Mouse (Mus musculus) forebrain, embryonic 14.5 days (tissue): ENCODE results near the gene Pcif1. TPM values are rescaled to one million over a fixed set of nuclear protein-coding genes. Genes with fewer than 3 reads are reported as not detected.

Source experiments
- ATAC-seq: fragments of 200-750 bp; cut with Nextera tagmentation; 2 replicates; pipeline ENCODE4 v1.8.0; 2017; ENCODE audit warnings: mild to moderate bottlenecking, moderate library complexity
- DNase-seq: peaks from one replicate; pipeline ENCODE4 v3.0.0-alpha.2; 2015; ENCODE audit warnings: low spot score
- H3K27ac ChIP-seq: fragments of 300-500 bp; sonication (generic); 2 replicates; pipeline ENCODE4 v1.5.1; 2014; ENCODE audit warnings: low read depth, mild to moderate bottlenecking, control low read depth, low read length, moderate library complexity
- H3K27me3 ChIP-seq: fragments of 300-500 bp; sonication (generic); replicated peaks from 2 replicates; pipeline ENCODE4 v1.6.1; 2014; ENCODE audit warnings: low read length, control low read depth, mixed read lengths; ENCODE audit not compliant: control insufficient read depth, insufficient read depth
- H3K36me3 ChIP-seq: fragments of 300-500 bp; sonication (generic); 2 replicates; pipeline ENCODE4 v1.6.1; 2014; ENCODE audit warnings: low read length, control low read depth; ENCODE audit not compliant: control insufficient read depth, insufficient read depth
- H3K4me1 ChIP-seq: fragments of 300-500 bp; sonication (generic); 2 replicates; pipeline ENCODE4 v1.6.1; 2014; ENCODE audit warnings: antibody characterized with exemption, low read length, control low read depth; ENCODE audit not compliant: control insufficient read depth, insufficient read depth
- H3K4me2 ChIP-seq: fragments of 300-500 bp; sonication (generic); 2 replicates; pipeline ENCODE4 v1.6.1; 2014; ENCODE audit warnings: mild to moderate bottlenecking, control low read depth, low read length
- H3K4me3 ChIP-seq: fragments of 300-500 bp; sonication (generic); 2 replicates; pipeline ENCODE4 v1.5.1; 2014; ENCODE audit warnings: low read depth, low read length, control low read depth
- H3K9ac ChIP-seq: fragments of 300-500 bp; sonication (generic); 2 replicates; pipeline ENCODE4 v1.6.1; 2014; ENCODE audit warnings: mild to moderate bottlenecking, low read length, control low read depth, moderate library complexity
- H3K9me3 ChIP-seq: fragments of 300-500 bp; sonication (generic); replicated peaks from 2 replicates; pipeline ENCODE4 v1.6.1; 2016; ENCODE audit warnings: low read length, control low read depth, mixed read lengths; ENCODE audit not compliant: control insufficient read depth
- WGBS: fragments of 180-500 bp; shearing (Covaris S2); extraction: QIAGEN DNeasy Blood & Tissue Kit; methylation state at CpG from one replicate; pipeline ENCODE4 v1.1.7; 2014; 5-methylcytosine and 5-hydroxymethylcytosine counted together
- polyA plus RNA-seq: library from polyadenylated mRNA; unstranded; fragments of >200 nt; fragmentation: Nextera tagmentation; extraction: Ambion mirVana; gene quantifications from 2 replicates; pipeline ENCODE4 v1.2.1, GENCODE M21; 2014

Pcif1 gene
- 83.9 and 85.1 TPM in 2 replicates for polyA plus RNA-seq

DNA sequence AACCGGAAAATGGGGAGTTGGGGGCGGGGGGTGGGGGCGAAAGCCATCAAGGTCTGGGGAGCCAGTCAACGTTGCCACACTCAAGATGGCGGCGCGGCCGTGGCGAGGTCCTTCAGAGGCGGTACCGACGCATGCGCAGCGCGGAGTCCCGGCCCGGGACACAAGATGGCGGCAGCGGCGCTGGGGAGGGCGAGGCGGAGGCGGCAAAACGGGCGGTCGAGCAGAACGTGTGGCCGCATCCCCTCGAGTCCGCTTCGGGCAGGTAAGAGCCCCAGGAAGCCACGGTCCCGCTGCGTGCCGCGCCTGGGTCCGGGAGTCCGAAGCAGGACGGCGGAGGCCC lies at the start of gene Pcif1:
Gene Pcif1 (plus strand): TSS at position 77 of the 340 bp plus-strand sequence.
- WGBS = under 1% methylated on average over 28 of the region's 40 CpGs
- DNase-seq (peak; percentile 94), ATAC-seq (peak; percentile 90)
- Histone ChIP-seq H3K27me3 (no peaks in the 10 kb centered on the region), H3K9ac (peak within 1 kb of the TSS; percentile 100), H3K9me3 (no peaks in the 10 kb centered on the region), H3K4me3 (peak within 1 kb of the TSS; percentile 97), H3K27ac (peak within 1 kb of the TSS; percentile 100), H3K4me2 (peak within 1 kb of the TSS; percentile 95), H3K4me1 (peaks cover 12% of the 10 kb centered on the region), H3K36me3 (peaks cover 15% of the 10 kb centered on the region)

DNA sequence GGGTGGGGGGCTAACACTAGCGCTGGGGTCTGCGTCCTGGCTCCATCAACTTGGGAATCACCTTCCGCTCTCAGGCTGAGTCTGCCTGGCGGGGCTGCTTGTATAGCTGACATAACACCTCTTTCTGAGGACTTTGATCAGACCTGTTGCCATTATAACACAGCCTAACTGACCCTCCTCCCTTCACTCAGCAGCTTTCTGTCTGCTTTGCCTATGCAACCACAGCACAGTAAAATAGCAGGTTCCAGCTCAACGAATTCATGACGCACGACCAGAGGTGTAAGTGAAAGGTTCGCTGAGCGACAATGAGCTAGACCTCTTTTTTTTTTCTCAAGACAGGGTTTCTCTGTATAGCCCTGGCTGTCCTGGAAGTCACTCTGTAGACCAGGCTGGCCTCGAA lies 48.1 kb upstream of the Pcif1 start:
- Histone ChIP-seq H3K4me2 (no peak overlapping the region), H3K4me1 (peaks cover 11% of the 10 kb centered on the region), H3K27me3 (no peaks in the 10 kb centered on the region), H3K9me3 (no peaks in the 10 kb centered on the region), H3K36me3 (peaks cover 27% of the 10 kb centered on the region), H3K4me3 (no peak overlapping the region), H3K9ac (no peak overlapping the region), H3K27ac (no peak overlapping the region)
- ATAC-seq = no peak
- WGBS = 87% methylated on average over 10 of the region's 10 CpGs
- DNase-seq = no peak

DNA sequence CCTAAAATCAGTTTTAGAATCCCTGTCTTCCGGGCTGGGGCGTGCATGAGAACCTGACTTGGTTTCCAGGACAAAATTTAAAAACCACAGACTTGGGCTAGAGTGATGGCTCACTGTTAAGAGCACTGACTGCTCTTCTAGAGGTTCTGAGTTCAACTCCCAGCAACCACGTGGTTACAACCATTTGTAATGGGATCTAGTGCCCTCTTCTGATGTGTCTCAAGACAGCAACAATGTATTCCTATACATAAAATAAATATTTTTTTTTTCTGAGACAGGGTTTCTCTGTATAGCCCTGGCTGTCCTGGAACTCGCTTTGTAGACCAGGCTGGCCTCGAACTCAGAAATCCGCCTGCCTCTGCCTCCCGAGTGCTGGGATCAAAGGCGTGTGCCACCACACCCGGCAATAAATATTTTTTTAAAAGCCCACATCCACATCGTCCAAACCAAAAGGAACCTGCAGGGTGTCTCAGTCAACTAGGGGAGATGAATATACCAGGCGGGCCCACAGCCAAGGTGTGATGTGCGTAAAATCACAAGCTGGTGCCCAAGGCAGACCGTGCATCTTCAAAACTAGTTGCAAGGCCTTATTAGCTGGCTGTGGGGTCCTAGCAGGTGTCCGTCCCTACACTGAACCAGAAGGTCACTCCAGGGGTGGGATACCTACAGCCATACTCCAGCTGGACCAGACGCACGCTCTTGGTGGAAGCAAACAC lies 46.9 kb upstream of the Pcif1 start:
- no peak for DNase-seq
- WGBS = 65% methylated on average over 16 of the region's 16 CpGs

DNA sequence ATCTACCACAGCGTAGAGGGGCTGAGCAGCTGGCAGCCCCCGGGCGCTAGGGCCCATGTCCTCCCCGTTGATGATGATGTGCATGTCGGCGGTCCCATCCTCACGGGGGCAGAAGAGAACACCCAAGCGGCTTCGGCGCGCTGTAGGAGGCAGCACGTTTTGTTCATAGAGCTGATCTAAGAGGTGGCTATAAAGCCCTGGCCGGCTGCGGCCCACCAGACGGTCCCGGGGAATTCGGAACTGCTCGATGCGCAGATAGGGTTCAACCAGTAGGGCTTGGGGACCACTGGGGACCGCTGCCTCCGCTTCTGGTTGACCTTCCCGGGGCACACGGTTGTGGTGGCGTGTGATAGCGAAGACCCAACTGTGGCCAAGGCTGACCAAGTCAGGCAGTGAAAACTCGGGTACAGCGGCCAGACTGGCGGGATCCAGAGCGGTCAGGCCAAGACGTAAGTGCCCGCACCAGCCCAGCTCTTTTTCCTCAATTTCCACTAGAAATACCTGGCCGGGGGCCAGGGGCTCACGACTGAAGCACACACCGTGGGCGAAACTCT lies 46.3 kb upstream of the Pcif1 start, which contains the start of gene Ctsa:
Gene Ctsa (plus strand): TSS at position 126 of the 554 bp plus-strand sequence.
- ATAC-seq (peak; percentile 78), DNase-seq (peak; percentile 84)
- H3K9ac ChIP-seq = peak within 1 kb of the TSS; percentile 78
- H3K36me3 ChIP-seq = peaks cover 20% of the 10 kb centered on the region
- peak within 1 kb of the TSS; percentile 44 for H3K27ac ChIP-seq
- H3K4me3 ChIP-seq = peak within 1 kb of the TSS; percentile 72
- peak within 1 kb of the TSS; percentile 100 for H3K4me2 ChIP-seq
- H3K27me3 ChIP-seq = no peaks in the 10 kb centered on the region
- 1% methylated on average over 35 of the region's 35 CpGs for WGBS
- H3K4me1 ChIP-seq = peaks cover 11% of the 10 kb centered on the region
- no peaks in the 10 kb centered on the region for H3K9me3 ChIP-seq

More for the DNA sequence above, 46.9 kb upstream of the Pcif1 start:
- Histone ChIP-seq H3K27ac (peak overlapping the region; percentile 44; the same call in 1 of the 2 replicates), H3K9me3 (no peaks in the 10 kb centered on the region), H3K4me1 (peaks cover 11% of the 10 kb centered on the region), H3K9ac (peak overlapping the region; percentile 78), H3K36me3 (peaks cover 21% of the 10 kb centered on the region), H3K27me3 (no peaks in the 10 kb centered on the region), H3K4me2 (peak overlapping the region; percentile 100), H3K4me3 (peak overlapping the region; percentile 72)
- no peak for ATAC-seq

DNA sequence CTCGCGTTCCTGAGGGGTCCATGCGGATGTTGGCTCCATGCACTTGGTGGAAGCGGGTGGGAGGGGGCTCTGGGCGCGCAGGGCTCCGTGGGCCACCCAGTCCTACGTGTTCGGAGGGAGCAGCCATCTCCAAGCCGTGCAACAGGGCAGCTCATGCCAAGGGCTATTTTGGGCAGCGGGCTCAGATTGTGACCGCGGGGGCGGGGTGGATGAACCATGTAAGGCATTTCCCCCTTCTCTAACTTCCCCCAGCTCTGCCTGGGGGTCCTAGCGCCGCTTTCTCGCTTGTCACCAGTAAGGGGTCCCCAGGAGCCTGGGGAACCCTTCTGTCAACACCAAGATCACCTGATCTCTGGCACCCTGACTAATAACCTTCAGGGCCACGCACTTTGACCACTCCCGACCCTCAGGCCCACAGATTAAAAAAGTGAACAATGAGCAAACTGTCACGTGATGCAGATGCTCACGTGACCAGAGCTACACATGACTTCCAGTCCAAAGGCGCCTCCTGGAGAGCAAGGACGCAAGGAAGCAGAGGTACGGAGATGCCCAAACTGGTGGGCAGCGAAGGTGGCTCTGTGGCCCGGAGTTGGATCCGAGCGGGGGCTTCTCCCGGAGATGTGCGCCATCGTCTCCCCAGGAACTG lies 45.7 kb upstream of the Pcif1 start, which contains the start of gene Neurl2:
Gene Neurl2 (minus strand): TSS at position 143 of the 646 bp plus-strand sequence.
- peak within 1 kb of the TSS; percentile 72 for H3K4me3 ChIP-seq
- peak; percentile 72 for ATAC-seq
- H3K27ac ChIP-seq = peak within 1 kb of the TSS; percentile 44
- peak; percentile 97 for DNase-seq
- H3K36me3 ChIP-seq = peaks cover 17% of the 10 kb centered on the region
- no peaks in the 10 kb centered on the region for H3K27me3 ChIP-seq
- H3K9me3 ChIP-seq = no peaks in the 10 kb centered on the region
- peak within 1 kb of the TSS; percentile 100 for H3K4me2 ChIP-seq
- under 1% methylated on average over 31 of the region's 31 CpGs for WGBS
- peak within 1 kb of the TSS; percentile 78 for H3K9ac ChIP-seq
- H3K4me1 ChIP-seq = peaks cover 11% of the 10 kb centered on the region

DNA sequence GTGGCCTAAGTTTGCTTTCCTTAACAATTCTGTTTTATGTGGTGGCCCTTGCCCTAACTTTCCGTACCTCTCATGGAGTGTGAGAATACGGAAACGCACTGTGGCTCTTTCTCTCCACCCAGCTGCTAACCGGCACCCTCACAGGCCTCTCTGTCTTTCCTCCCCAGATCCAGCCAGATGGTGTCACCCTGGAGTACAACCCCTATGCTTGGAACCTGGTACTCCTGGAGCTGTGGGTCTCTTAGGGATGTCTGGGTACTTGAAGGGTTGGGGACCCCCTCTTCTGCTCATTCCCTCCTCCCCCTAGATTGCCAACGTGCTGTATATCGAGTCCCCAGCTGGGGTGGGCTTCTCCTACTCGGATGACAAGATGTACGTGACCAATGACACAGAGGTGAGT lies 44.6 kb upstream of the Pcif1 start:
- H3K9ac ChIP-seq = peak overlapping the region; percentile 78
- no peaks in the 10 kb centered on the region for H3K27me3 ChIP-seq
- H3K27ac ChIP-seq = no peak overlapping the region
- H3K36me3 ChIP-seq = peaks cover 25% of the 10 kb centered on the region
- H3K4me1 ChIP-seq = peaks cover 11% of the 10 kb centered on the region
- peak overlapping the region; percentile 72 for H3K4me3 ChIP-seq
- DNase-seq (no peak), ATAC-seq (no peak)
- no peaks in the 10 kb centered on the region for H3K9me3 ChIP-seq
- H3K4me2 ChIP-seq = peak overlapping the region; percentile 100
- whole genome bisulfite sequencing = 49% methylated on average over 8 of the region's 8 CpGs

DNA sequence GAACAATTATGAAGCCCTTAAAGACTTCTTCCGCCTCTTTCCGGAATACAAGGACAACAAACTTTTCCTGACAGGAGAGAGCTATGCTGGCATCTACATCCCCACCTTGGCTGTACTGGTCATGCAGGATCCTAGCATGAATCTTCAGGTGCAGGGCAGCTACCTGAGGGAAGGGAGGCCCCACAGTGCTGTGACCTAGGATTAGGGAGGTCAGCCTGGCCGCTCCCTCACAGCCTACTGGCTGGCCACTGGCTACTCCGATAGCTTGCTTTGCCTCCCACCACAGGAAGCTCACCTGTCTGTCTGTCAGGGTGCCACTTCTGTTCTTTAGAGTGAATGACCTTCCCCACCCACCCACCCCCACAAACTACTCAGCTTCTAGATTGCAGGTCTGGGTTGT lies 43.9 kb upstream of the Pcif1 start:
- 93% methylated on average over 4 of the region's 4 CpGs for WGBS
- no peak overlapping the region for H3K4me3 ChIP-seq
- H3K9ac ChIP-seq = no peak overlapping the region
- no peak for ATAC-seq
- peaks cover 31% of the 10 kb centered on the region for H3K36me3 ChIP-seq
- H3K9me3 ChIP-seq = no peaks in the 10 kb centered on the region
- DNase-seq = no peak
- H3K27ac ChIP-seq = no peak overlapping the region
- H3K4me1 ChIP-seq = peaks cover 11% of the 10 kb centered on the region
- no peaks in the 10 kb centered on the region for H3K27me3 ChIP-seq
- H3K4me2 ChIP-seq = peak overlapping the region; percentile 100; the same call in 1 of the 2 replicates

DNA sequence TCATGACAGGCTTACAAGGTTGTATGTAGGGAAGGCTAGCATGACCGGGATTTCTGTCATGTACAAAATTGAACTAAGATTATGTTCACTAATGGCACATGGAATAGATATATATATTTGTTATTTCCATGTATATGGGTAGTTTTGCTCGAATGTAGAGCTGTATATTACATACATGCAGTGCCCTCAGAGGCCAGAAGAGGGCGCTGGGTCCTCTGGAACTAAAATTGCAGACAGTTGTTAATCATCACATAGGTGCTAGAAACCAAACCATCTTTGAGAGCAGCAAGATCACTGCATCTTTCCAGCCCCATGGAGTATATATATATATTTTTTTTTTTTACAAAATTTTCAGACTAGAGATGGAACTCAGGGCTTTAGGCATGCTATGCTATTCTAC lies 33.3 kb upstream of the Pcif1 start:
- no peak overlapping the region for H3K9ac ChIP-seq
- WGBS = 62% methylated on average over 3 of the region's 3 CpGs
- no peaks in the 10 kb centered on the region for H3K27me3 ChIP-seq
- H3K27ac ChIP-seq = no peak overlapping the region
- H3K4me3 ChIP-seq = no peak overlapping the region
- no peak for DNase-seq
- H3K4me2 ChIP-seq = no peak overlapping the region
- ATAC-seq = no peak
- H3K9me3 ChIP-seq = no peaks in the 10 kb centered on the region
- no peaks in the 10 kb centered on the region for H3K36me3 ChIP-seq
- H3K4me1 ChIP-seq = no peaks in the 10 kb centered on the region
